Mouse (Mus musculus): ENCODE data around the gene Glrb. TPM values are rescaled to one million over a fixed set of nuclear protein-coding genes. Genes with fewer than 3 reads are reported as not detected.

Gene Glrb
- total RNA-seq, 2 experiments from 2014 or later: 0.22 TPM; not detected in 1

- no peak for DNase-seq
- intact Hi-C loops (cut with DNase I): no loop called here
Observed at GRCm38 (mm10) chr3:80837583-80837982, 75.9 kb downstream of the Glrb start.

- intact Hi-C loops (cut with DNase I): no loop called here
- no peak for DNase-seq
Observed at GRCm38 (mm10) chr3:80823975-80824374, 89.5 kb downstream of the Glrb start.

GRCm38 (mm10) chr3:80818619-80819018 lies 94.8 kb downstream of the Glrb start:
- intact Hi-C loops (cut with DNase I): no loop called here
- DNase-seq: no peak

- intact Hi-C loops (cut with DNase I): no loop called here
- DNase-seq: no peak
Observed at GRCm38 (mm10) chr3:80813734-80814133, 99.7 kb downstream of the Glrb start.

- no peak for DNase-seq
- intact Hi-C loops (cut with DNase I): no loop called here
Observed at GRCm38 (mm10) chr3:80812237-80812636, 101.2 kb downstream of the Glrb start.

GRCm38 (mm10) chr3:80805327-80805726 lies 108.1 kb downstream of the Glrb start:
- intact Hi-C loops (cut with DNase I): no loop called here
- DNase-seq: no peak

GRCm38 (mm10) chr3:80803811-80804210 lies 109.6 kb downstream of the Glrb start:
- intact Hi-C loops (cut with DNase I): loop anchor here (2.0 kb wide), 1 partner anchor 725 kb away; no protein-coding TSS in a partner anchor
- no peak for DNase-seq

GRCm38 (mm10) chr3:80803211-80803610 lies 110.2 kb downstream of the Glrb start:
- intact Hi-C loops (cut with DNase I): loop anchor here (2.0 kb wide), 1 partner anchor 724 kb away; no protein-coding TSS in a partner anchor
- DNase-seq: no peak

GRCm38 (mm10) chr3:80802596-80803081 lies 110.8 kb downstream of the Glrb start, which contains the start of gene Gria2:
Gene Gria2 (minus strand): TSS chr3:80802835.
- intact Hi-C loops (cut with DNase I): loop anchor here (2.0 kb wide), 1 partner anchor 724 kb away; no protein-coding TSS in a partner anchor
- DNase-seq: peak; percentile 11 to 30

- DNase-seq: no peak
- intact Hi-C loops (cut with DNase I): loop anchor here (2.0 kb wide), 1 partner anchor 723 kb away; no protein-coding TSS in a partner anchor
Observed at GRCm38 (mm10) chr3:80801827-80802310, 111.6 kb downstream of the Glrb start.

- intact Hi-C loops (cut with DNase I): no loop called here
- DNase-seq: no peak
Observed at GRCm38 (mm10) chr3:80800995-80801826, 112.2 kb downstream of the Glrb start.

- intact Hi-C loops (cut with DNase I): no loop called here
Observed at GRCm38 (mm10) chr3:80800299-80800994, 113.0 kb downstream of the Glrb start.

GRCm38 (mm10) chr3:80797935-80798334 lies 115.5 kb downstream of the Glrb start:
- intact Hi-C loops (cut with DNase I): no loop called here
- no peak for DNase-seq

More at GRCm38 (mm10) chr3:80800299-80800994, 113.0 kb downstream of the Glrb start:
- DNase-seq: peak in 1 of 2 experiments; percentile 1

GRCm38 (mm10) chr3:80796764-80797163 lies 116.7 kb downstream of the Glrb start:
- DNase-seq: no peak
- intact Hi-C loops (cut with DNase I): no loop called here

GRCm38 (mm10) chr3:80795284-80795683 lies 118.2 kb downstream of the Glrb start:
- DNase-seq: no peak
- intact Hi-C loops (cut with DNase I): no loop called here

Other genes with a start within 250 kb of the Glrb start
- under 1 TPM in 1 of 2 experiments, not detected in 1; 0.06 TPM for gene Gria2, start 110.8 kb downstream of the Glrb start, total RNA-seq (2021)
- gene Pdgfc, start 122.8 kb upstream of the Glrb start, total RNA-seq (2021): 1 to 10 TPM; 2.0 to 2.9 TPM

Data from heart, postnatal 36 days (tissue).